Mouse (Mus musculus) G1E-ER4 (cell line): Measurements from ENCODE around the gene Phykpl. TPM values are rescaled to one million over a fixed set of nuclear protein-coding genes. Genes with fewer than 3 reads are reported as not detected.

Experiments used
- GATA1 ChIP-seq: IDR thresholded peaks from one replicate; pipeline ENCODE4 v1.8.0; 2012; ENCODE audit warnings: low read length, inconsistent platforms
- polyA plus RNA-seq: library from polyadenylated mRNA; stranded (reverse); fragments of >175 nt; gene quantifications from 2 replicates; pipeline ENCODE4 v1.2.3, GENCODE M21; 2012

Phykpl gene
- polyA plus RNA-seq, 1 experiment: 22.2 TPM

DNA sequence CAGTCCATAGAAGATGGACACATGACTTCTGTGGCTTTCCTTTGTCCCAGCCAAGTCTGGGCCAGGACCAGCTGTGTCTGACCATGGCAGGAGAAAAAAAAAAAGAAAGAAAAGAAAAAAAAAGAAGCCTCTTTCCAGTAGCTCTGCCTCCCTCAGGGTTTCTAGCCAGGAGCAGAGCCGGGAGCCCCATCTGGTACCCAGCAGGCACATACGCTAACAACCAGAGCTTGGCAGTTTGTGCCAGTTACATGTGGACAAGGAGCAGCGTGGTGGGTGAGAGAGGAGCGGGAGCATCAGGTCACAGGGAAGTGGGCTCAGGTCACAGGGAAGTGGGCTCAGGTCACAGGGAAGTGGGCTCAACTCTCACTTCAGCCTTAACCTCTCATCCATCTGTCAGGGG, 8.1 kb upstream of the Phykpl start:
- no peak for TF ChIP-seq GATA1

GRCm38 (mm10) chr11:51577587-51577986, 7.0 kb upstream of the Phykpl start:
- TF ChIP-seq GATA1: no peak

GRCm38 (mm10) chr11:51579024-51579423, 5.5 kb upstream of the Phykpl start:
- no peak for TF ChIP-seq GATA1

- TF ChIP-seq GATA1: no peak
Observed at GRCm38 (mm10) chr11:51582713-51583112, 1.8 kb upstream of the Phykpl start.

GRCm38 (mm10) chr11:51584057-51584430, 513 bp upstream of the Phykpl start:
- TF ChIP-seq GATA1: no peak

- no peak for TF ChIP-seq GATA1
Observed at GRCm38 (mm10) chr11:51585608-51586252, 1.2 kb downstream of the Phykpl start.

GRCm38 (mm10) chr11:51586411-51586810, 1.9 kb downstream of the Phykpl start:
- TF ChIP-seq GATA1: no peak

- TF ChIP-seq GATA1: no peak
Observed at GRCm38 (mm10) chr11:51587059-51587458, 2.5 kb downstream of the Phykpl start.

GRCm38 (mm10) chr11:51588833-51589232, 4.3 kb downstream of the Phykpl start:
- TF ChIP-seq GATA1: no peak

DNA sequence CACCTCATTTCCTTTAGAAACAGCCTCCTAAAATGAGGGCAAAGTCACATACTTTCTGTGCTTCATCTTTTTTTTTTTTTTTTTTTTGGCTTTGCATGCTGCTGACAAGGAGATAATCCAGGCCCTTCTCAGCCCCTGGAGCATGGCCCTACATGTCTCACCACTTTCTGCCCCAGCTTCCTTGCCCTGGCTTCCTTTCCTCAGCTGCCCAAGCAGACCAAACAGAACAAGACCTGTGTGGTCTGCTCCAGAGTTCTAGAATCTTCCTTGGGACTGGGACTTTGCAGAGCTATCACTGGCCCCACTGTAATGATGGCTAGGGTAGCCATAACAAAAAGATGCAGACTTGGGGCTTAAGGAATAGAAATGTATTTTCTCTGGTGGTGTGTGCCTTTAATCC, 5.4 kb downstream of the Phykpl start:
- TF ChIP-seq GATA1: no peak

- TF ChIP-seq GATA1: no peak
Observed at GRCm38 (mm10) chr11:51591168-51591567, 6.6 kb downstream of the Phykpl start.

- TF ChIP-seq GATA1: no peak
Observed at GRCm38 (mm10) chr11:51591915-51592314, 7.4 kb downstream of the Phykpl start.

- no peak for TF ChIP-seq GATA1
Observed at GRCm38 (mm10) chr11:51593368-51593767, 8.8 kb downstream of the Phykpl start.

DNA sequence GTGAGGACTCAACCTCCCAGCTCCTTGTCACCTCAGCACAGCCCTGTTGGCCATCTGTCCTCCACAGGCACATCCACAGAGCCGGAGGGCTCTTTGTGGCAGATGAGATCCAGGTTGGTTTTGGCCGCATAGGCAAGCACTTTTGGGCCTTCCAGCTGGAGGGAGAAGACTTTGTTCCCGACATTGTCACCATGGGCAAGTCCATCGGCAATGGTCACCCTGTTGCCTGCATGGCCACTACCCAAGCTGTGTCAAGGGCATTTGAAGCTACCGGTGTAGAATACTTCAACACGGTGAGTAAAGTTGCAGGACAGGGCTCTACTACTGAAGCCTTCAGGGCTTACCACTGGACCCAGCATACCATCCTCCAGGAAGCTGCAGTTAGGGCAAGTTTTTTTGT, 9.3 kb downstream of the Phykpl start:
- TF ChIP-seq GATA1: no peak

- TF ChIP-seq GATA1: no peak
Observed at GRCm38 (mm10) chr11:51594715-51595350, 10.3 kb downstream of the Phykpl start.

DNA sequence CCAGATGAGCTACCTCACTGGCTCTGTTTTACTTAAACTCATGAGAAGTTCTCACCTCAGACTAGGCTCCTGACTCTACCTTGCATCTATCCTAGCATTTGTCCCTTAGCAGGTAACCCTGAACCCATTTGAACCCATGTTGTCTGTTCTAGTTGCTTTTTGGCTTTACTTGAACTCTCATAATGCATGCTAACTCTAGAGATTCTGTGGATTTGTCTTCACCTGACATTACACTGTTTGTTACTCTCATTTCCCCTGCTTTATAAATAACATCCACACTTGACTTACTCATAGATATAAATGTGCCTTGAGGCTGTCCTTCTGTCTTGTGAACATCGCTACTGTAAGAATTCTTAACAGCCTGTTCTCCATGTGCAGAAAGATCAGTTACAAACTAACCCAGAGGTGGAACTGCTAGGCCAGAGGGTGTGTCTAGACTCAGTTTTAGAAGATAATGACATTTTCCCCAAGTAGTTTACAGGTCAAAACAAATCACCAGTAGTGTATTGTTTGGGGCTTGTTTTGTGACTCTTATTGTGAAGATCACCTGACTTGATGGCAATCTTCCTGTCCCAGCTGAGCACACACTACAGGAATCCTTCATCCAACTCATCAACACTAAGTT, 11.0 kb downstream of the Phykpl start:
- no peak for TF ChIP-seq GATA1

DNA sequence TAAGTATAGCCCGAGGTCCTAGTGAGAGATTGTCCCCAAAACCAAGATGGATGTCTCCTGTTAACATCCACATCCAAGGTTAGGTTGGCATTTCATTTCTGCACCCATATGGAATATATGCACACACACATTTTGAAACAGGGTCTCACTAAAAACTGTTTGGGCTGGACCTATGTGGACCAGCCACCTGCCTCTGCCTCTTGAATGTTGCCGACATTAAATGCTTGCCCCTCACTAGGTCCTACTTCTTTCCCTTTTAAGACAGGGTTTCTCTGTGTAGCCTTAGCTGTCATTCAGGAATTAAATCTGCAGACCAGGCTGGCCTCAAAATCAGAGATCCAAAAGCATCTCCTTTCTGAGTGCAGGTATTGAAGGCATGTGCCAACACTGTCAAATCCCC, 13.0 kb downstream of the Phykpl start:
- no peak for TF ChIP-seq GATA1
